Mouse (Mus musculus) brain, adult 2 months (tissue): Measurements from ENCODE around the gene Kcnip2.
A peak's percentile ranks its signal among the peaks of the same experiment; 100 is the strongest.
"Not testable (repeated sequence)": the region's sequence is repeated elsewhere in the genome, so short reads cannot be mapped to it uniquely, and the experiment has no call there.

Source experiments
- DNase-seq: peaks from one replicate; pipeline ENCODE4 v3.0.0; 2011; ENCODE audit warnings: low read depth, low spot score

Kcnip2 gene

DNA sequence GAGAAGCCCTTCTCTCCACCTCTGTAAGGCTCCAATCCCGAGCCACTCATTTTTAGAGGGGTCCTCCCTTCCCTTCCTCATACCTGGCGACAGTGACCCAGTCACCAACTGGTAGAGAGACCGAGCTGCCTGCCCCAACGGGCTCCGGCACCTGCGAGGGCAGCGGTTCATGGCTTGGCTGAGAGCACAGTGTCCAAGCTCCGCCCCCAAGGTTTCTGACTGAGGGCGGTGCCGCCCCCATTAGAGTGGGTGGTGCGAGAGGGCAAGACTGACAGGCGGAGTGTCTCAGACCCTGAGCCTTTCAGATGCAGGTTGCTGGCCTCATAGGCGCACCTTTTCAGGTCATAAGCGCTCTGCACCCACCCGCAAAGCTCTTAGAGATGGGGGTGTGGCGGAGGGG, 3.7 kb downstream of the Kcnip2 start:
- peak; percentile 40 for DNase-seq

DNA sequence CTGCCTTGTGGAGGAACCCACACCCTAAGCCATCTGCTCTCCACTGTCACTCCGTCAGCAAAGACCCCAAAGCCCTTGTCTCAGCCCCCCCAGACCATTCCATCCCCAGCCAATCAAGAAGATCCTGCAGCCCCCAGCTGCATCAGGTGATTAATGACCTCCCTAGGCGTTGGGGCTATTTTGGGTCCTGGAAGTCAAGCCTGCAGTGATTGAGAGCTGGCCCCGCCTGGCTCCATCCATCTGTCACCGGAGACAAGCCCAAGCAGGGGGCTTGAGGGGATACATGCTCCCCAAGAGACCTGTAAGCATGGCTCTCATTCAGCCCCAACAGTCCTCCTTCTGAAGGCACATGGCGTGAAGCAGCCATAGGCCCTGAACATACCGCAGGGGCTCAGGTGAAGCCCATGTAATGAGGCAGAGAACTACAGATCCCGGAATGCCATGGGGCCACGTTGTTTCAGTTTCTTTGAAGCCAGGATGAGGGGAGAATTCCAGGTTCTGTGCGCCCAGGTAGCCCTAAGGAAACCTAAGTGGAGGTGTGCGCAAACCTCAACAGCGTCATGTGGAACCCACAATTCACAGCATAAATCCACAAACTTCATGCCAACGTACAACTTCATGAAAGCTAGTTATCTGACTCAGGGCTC, 4.7 kb downstream of the Kcnip2 start:
- no peak for DNase-seq

DNA sequence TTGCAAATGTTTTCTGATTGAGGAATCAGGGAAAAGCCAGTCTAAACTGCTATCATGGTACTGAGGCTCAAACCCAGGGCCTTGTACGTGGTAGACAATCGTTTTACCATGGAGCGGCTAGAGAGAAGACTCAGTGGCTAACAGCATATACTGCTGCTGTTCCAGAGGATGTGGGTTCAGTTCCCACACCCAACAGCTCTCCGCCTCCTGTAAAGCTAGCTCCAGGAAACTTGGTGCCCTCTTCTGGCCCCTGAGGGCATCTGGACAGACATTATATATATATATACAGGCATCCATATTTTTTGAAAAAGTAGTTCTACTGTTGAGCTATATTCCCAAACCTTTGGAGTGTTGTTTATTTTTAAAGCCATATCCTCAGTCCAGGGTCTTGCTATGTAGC, 8.1 kb downstream of the Kcnip2 start:
- no peak for DNase-seq

DNA sequence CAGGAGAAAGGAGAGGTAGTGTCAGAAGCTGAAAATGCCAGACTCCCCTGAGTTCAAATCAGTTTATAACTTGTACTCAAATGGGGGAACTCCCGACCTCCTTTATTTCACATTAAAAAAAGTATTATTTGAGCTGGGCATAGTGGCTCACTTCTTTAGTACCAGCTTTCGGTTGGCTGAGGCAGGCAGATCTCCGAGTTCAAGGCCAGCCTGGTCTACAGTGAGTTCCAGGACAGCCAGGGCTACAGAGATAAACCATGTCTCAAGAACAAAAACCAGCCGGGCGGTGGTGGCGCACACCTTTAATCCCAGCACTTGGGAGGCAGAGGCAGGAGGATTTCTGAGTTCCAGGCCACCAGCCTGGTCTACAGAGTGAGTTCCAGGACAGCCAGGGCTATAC, 10.0 kb downstream of the Kcnip2 start:
- not testable (repeated sequence) for DNase-seq

DNA sequence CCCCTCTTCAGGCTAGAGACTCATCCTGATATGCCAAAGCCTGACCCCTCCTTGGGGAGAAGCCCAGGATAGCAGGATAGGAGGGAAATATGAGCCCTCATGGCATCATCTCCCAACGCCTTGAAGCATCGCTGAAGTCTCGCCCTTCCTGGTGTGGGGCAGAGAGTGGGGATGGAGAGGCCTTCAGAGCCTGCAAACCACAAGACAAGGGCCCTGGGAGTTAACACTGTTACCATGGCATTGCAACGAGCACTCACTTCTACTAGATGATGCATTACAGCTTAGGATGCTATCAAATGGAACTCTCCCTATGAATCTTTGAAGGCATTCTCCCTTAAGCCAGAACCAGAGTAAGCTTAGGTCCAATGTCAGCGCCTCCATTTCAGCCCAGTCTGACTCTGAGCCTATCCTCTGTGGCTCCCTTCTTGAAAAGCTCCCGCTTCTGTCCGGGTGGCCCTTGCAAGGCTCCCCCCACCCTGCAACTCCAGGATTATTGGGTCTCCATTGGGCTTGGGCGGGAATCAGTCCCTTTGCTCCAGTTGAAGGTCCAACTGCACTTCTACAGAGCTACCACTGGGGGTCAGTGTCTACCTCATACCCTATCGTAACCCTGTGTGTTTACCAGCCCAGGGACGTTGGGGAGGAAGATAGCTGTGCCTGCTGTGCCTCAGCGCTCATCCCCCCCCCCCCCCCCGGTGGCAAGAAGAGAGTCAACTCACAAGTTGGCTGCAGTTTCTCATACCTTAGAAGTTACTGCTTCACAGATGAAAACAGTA, 11.1 kb downstream of the Kcnip2 start:
- DNase-seq: peak; percentile 72

DNA sequence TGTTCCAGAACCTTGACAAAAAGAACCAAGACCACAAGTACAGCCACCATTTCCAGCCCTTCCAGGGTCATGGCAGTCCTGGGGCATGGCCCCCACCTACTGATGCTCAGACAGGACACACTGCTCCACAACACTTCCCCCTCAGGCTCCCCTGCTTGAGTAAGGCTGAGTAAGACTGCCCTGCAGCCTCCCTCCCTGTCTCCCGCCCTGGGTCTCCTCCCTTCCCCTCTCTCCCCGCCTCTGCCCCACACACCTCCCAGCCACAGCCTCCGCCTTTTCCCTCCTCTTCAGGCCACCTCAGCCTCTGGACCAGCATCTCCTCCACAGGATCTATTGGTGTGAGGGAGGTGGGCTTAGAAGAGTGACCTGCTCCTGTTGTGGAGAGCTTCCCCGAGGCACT, 12.5 kb downstream of the Kcnip2 start:
- no peak for DNase-seq

DNA sequence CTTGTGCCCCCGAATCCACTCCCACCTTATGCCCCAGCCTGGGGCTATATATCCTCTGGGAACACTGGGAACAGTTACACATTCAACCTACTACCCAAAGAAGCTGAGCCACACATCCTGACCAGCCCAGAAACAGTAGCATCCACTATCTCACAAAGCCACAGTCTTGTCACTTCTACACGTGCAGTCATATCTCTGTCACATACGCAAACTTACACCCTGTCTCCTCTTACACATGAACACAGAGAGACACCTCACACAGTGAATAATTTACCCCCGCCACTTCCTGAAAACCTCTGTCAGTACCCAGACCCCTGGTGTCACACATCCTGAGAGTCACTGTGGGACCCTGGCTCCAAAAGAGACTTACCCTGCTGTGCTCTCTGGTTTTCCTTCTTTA, 13.2 kb downstream of the Kcnip2 start:
- DNase-seq: no peak

DNA sequence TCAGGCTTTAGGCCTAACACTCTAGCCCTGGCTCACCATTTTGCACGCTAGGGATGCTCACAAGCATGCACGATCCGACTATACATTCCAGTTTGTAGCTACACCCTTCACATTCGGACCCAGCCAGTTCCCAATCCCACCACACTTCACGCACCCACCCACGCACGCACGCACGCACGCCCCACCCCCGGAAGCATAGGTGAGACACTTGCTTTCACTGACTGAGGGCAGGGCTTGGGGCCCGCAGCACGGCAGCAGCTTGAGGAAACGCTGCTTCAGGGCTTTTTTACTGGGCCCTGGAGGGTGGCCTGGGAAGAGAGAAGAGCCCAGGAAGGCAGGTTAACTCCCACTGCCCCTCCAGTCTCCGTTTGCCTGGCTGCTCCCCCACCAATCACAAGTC, 19.0 kb downstream of the Kcnip2 start:
- no peak for DNase-seq

DNA sequence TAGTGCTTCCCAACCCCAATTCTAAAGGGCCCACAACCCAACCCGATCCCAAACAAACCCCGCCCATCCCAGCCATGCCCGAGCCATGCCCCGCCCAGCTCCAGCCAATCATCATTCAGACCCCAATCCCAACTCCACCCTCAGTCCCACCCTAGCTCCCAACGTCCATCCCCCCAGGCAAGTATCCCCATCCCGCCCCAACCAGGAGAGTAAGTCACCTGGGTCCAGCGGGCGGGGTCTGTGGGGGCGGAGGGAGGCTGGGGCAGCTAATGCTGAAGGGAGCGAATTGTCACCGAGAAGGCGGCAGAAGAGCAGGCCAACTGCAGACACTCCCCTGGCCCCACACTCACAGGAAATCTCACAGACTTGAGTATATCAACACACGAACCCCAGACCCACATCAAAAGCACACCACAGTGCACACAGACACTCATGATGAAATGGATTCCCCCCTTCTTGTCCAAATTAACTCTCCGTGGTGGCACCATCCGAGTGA, 19.8 kb downstream of the Kcnip2 start:
- no peak for DNase-seq

DNA sequence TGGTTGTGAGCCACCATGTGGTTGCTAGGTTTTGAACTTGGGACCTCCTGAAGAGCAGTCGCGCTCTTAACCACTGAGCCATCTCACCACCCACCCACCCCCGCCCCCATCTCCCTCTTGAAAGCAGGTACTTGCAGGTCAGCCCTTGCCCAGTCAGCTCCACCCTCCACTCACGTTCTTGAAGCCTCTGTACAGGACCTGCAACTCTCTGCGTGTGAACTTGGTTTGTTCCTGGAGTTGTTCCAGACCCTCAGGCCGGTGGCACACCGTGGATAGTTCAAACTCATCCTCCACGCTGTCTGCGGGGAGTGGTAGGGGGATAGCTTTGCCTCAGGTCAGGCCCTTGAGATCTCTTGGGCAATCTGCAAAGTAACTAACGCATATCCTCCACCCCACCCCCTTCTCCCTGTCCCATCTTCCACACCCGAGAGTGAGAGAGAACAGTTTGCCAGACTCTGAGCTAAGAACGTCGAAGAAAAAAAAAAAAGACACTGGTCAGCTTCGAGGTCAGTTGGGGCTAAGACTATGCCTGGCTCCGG, 20.4 kb downstream of the Kcnip2 start:
- no peak for DNase-seq

DNA sequence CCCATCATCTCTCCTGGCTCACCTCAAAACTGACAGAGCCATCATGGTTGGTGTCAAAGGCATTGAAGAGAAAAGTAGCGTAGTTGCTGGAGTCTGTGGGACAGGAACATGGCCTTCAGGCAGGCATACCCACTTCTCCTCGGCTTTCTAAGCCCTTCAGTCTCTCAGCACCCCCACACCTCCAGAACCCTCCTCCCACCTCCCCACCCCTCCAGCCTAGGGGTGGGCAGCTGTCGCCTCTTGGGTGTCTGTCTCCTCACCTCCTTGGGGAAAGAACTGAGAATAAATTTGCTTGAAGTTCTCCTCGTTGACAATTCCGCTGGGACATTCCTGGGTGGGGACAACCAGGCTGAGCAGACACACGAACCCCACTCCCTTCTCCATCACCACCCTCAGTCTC, 21.1 kb downstream of the Kcnip2 start:
- DNase-seq: no peak

DNA sequence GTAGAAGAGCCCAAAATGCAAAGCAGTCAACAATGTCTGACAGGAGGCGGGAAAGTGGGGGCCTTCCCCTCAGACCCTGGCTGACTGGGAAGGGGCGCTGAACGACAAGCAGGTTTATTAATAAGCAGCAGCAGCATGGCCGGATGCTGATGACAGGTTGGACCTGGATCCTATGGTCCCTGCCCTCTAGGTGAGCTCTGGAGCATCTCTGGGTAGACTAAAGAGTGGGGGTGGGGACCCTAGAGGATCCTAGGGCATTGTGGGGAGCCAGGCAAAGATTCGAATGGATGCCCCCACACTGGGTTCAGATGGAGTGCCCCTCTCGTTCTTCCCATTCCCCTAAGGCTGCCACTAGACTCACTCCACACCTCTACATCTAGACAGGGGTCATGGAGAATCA, 23.5 kb downstream of the Kcnip2 start:
- DNase-seq: no peak

DNA sequence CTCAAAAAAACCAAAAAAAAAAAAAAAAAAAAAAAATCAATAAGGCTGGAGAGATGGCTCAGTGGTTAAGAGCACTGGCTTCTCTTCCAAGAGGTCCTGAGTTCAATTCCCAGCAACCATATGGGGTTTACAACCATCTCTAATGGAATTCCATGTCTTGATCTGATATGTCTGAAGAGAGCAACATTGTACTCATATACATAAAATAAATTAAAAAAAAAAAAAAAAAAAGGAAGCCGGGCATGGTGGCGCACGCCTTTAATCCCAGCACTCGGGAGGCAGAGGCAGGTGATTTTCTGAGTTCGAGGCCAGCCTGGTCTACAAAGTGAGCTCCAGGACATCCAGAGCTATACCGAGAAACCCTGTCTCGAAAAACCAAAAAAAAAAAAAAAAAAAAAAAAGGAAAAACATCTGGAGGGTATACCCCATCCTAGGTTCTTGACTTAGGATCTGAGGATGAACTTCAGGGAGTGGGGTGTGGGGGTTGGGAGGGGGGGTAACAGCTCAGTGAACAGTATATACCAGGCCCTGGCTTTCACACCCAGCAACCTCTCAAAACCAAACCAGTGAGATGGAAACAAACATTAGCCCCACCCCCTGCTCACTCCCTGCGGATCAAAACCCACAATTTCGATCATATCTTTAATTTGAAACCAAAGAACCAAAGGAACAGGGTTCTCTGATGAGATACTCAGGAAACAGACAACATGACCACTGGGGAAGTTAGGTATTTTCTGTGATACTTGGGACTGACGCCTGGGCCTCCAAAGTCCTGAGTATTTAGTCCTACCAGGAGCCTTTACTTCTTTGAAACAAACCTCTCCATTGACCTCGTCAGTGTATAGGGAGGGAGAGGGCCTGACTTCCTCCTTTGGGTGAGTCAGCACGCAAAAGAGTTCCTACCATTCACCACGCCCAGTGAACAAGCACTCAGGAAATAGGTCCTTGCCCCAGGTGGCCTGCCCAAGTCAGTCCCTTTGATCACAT, 25.7 kb downstream of the Kcnip2 start:
- DNase-seq: no peak

DNA sequence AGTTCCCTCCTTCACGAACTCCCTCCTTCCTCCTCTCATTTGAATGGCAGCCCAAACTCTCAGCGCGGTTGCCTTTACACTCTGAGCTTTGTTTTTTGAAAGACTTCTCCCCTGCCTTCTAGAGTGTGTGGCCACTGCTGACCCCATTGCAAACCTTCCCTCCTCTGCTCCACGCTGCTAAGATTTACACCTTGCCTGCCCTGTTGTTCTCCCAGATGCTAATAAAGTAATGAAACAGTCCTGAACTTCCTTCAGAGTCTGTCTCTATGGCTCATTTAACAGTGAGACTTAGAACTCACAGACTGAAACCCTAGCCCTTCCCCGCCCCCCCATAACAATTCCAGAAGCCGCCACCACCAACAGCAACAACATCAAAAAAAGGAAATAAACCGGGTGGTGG, 26.5 kb downstream of the Kcnip2 start:
- no peak for DNase-seq

DNA sequence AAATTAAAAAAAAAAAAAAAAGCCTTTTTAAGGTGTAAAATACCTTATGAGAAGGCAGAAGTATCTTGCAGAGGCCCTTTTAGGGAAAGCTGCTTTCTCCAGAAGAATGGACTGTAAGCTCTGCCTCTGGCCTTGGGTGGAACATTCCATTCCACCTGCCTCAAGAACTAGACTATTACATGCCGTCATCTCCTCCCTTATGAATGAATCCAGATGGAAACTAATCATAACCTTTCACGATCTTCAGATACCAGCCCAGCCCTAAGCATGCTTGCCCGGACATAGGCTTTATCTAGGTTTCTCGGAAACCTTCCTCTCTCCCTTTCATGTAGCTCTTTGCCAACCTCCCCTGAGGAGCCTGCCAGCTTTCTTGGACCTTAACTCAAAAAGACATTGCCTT, 27.5 kb downstream of the Kcnip2 start:
- no peak for DNase-seq

DNA sequence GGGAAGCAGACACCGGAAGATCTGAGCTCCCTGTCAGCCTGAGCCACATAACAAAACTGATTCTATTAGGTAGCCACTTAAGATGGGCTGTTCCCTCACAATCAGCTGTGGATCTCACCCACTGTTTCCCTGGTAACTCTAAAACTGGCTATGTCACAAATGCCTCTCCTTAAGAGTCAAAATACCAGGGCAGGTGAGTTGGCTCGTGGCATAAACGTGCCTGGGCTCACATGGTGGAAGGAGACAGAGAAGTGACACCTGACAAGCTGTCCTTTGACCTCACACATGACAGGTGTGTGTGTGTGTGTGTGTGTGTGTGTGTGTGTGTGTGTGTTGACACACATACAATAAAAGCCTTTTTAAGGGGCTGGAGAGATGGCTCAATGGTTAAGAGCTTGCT, 28.4 kb downstream of the Kcnip2 start:
- no peak for DNase-seq

DNA sequence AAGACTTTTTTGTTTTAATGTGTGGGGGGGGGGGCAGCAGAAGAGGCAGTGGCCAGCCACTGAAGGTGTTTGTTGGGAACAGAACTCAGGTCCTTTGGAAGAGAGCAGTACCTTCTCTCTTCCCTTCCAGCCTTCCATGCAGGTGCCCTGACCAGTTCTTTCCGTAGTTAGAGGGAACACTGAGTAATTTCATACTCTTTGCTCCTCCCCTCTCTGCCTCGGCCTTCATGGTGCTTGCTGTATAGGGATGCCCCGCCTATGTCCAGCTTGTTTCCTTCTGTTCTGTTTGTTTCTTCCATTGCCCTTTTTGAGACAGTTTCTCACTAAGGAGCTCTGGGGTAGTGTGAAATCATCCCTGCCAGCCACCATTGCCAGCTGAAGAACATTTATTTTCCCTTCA, 30.4 kb downstream of the Kcnip2 start:
- no peak for DNase-seq

DNA sequence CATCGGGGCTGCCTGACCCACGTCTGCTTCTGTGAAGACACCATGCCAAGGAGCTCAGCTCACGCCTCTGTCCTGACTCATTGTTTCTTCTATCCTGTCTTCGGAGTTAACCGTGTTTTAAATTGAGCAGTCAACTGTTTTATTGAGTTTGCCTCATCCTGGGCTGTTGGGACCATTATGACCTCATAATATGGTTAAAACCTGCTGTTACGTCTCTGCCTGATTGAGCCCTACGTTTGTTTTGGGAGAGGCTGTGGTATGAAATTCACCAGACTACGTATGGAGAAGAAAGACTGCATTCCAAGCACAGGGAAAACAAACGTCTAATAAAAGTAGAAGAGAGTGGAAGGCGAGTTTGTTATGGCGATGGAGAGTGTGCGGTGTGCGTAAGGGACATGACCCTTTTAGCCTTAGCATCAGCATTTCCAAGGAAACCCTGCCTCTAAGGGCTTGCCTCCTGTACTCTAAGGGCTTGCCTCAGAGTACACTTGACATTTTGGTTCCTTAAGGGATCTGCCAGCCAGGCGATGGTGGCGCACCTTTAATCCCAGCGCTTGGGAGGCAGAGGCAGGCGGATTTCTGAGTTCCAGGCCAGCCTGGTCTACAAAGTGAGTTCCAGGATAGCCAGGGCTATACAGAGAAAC, 31.8 kb downstream of the Kcnip2 start:
- DNase-seq: no peak

DNA sequence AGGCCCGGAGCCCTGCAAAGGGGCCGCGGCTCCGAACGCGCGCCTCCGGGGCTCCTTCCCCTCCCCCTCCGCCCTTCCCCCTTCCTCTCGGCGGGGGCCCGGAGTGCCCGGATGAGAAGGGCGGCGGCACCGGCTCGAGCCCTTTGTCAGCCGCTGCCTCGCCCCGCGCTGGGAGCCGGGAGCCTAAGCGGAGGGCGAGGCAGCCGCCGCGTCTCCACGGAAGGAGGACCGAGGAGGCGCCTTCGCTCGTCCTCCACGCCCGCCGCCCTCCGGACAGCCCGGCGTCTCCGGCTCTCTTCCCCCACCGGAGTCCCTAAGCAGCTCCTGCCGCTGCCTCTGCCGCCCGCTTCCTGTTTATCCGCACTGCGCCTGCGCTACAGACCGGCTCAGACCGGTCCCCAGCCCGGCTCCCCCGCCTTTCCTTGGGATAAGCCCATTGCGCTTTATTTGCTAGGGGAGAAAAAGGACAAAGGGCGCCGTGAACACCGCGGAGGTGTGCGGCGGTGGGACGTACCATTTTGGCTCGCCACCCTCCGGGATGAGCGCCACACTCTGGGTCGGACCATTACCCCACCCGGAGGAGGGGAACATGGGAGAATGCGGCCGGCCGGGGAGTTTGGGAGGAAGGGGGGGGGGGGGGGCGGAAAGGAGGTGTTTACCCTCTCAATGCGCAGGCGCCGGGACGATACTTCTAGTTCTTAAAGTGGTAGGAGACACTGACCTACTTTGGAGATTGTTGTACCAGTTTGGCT, 32.5 kb downstream of the Kcnip2 start, which contains the start of gene Mgea5:
TSS of gene Mgea5 (minus strand) at position 657 of the 752 bp plus-strand sequence.
- peak; percentile 100 for DNase-seq

DNA sequence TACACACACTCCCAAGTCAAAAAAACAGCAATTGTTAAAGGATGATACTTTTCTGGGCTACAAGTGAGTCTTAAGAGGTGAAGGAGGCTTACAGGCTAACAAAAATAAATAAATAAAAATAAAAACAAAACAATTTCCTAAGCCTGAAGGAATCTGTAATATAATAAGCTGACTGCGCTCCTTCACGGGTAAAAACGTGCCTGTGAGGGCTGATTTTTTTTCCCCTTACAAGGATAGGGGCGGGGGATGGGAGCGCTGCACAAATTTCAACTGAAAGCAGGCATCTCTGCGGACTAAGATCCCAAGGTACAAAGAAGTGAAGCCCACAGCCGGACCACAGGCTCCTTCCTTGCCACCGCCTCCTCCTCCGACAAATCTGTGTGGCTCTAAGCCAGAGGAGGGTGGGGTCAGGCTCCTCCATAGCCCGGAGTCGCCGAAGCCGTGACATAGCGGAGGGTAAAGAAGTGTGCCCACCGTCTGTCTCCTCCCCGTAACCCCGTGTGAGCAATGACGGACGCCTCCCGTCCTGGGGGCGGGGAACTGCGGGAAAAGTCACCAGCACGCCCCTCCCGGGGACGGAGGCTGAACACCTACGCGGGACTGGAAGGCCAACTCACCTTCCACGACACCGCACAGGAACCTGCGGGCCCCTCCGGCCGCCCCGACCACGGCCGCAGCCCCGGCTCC, 33.4 kb downstream of the Kcnip2 start:
- peak; percentile 75 for DNase-seq
